Mouse (Mus musculus): Measurements from ENCODE around the gene Rab43. TPM values are rescaled to one million over a fixed set of nuclear protein-coding genes. Genes with fewer than 3 reads are reported as not detected.

Rab43 gene
- polyA plus RNA-seq, 1 experiment from 2014 or later, result 8.0 TPM

- Histone ChIP-seq H3K36me3 (ENCODE audit: control insufficient read depth, insufficient read depth) (no peaks in the 10 kb centered on the region), H3K9ac (replicated peaks; ENCODE audit: low read depth, low read length) (no peak overlapping the region), H3K4me2 (ENCODE audit: low read length) (no peak overlapping the region), H3K4me1 (replicated peaks; ENCODE audit: control insufficient read depth, insufficient read depth, low read length) (no peaks in the 10 kb centered on the region), H3K27me3 (replicated peaks; ENCODE audit: control insufficient read depth, insufficient read depth, low read length) (no peaks in the 10 kb centered on the region), H3K4me3 (replicated peaks; ENCODE audit: low read length) (no peak overlapping the region), H3K9me3 (ENCODE audit: control insufficient read depth, low read length) (no peaks in the 10 kb centered on the region), H3K27ac (ENCODE audit: low read length) (no peak overlapping the region)
- 88% methylated on average over 2 of the region's 2 CpGs for WGBS
- ATAC-seq, result no peak
These were observed 63.9 kb downstream of the Rab43 start for GRCm38 (mm10) chr6:87748078-87748477.

DNA sequence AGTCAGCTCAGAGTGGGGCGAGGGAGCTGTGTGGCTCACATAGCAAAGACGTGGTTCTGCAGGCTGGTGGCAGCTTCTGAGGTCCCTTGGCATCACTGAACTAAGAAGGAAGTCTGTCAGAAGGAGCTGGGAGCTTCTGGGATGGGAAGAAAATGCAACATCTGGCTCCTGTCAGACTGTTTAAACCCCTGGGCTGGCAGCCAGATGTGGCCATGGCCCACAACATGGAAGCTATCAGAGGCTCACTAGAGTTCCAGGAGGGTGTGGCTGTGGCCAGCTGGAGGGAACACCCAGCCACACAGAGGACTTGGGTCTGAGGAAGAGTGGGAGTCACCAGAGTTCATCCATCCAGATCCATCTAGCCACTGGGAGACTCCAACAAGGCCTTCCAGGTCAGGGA, 65.1 kb downstream of the Rab43 start:
- H3K4me3 ChIP-seq (replicated peaks; ENCODE audit: low read length), result no peak overlapping the region
- H3K4me2 ChIP-seq (ENCODE audit: low read length), result no peak overlapping the region
- no peaks in the 10 kb centered on the region for H3K36me3 ChIP-seq (ENCODE audit: control insufficient read depth, insufficient read depth)
- no peak overlapping the region for H3K9ac ChIP-seq (replicated peaks; ENCODE audit: low read depth, low read length)
- H3K4me1 ChIP-seq (replicated peaks; ENCODE audit: control insufficient read depth, insufficient read depth, low read length), result no peaks in the 10 kb centered on the region
- no peaks in the 10 kb centered on the region for H3K9me3 ChIP-seq (ENCODE audit: control insufficient read depth, low read length)
- whole genome bisulfite sequencing, result 69% methylated on average over 2 of the region's 2 CpGs
- H3K27ac ChIP-seq (ENCODE audit: low read length), result no peak overlapping the region
- H3K27me3 ChIP-seq (replicated peaks; ENCODE audit: control insufficient read depth, insufficient read depth, low read length), result no peaks in the 10 kb centered on the region
- no peak for ATAC-seq

- 81% methylated on average over 3 of the region's 3 CpGs for WGBS
- H3K27ac ChIP-seq (ENCODE audit: low read length), result no peak overlapping the region
These were observed 65.9 kb downstream of the Rab43 start for GRCm38 (mm10) chr6:87746059-87746458.

DNA sequence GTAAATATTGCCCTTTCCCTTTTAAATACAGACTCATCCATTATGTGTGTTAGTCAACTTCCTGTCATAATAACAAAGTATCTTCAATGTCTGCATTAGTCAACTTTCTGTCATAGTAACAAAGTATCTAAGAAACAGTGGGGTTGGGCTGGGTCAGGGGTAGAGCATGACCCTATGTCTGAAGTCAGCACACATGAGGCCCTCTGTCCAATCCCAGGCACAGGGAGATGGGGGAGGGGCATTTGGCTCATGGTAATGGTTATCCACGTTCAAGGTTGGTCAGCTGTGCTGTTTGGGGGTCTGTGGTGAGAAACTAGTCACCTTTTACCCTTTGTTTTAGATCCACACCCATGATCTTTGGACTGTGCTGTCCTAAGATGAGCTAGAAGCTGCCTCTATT, 66.7 kb downstream of the Rab43 start:
- Histone ChIP-seq H3K9me3 (ENCODE audit: control insufficient read depth, low read length) (no peaks in the 10 kb centered on the region), H3K9ac (replicated peaks; ENCODE audit: low read depth, low read length) (no peak overlapping the region), H3K36me3 (ENCODE audit: control insufficient read depth, insufficient read depth) (no peaks in the 10 kb centered on the region), H3K4me2 (ENCODE audit: low read length) (no peak overlapping the region), H3K27me3 (replicated peaks; ENCODE audit: control insufficient read depth, insufficient read depth, low read length) (no peaks in the 10 kb centered on the region), H3K4me3 (replicated peaks; ENCODE audit: low read length) (no peak overlapping the region), H3K27ac (ENCODE audit: low read length) (no peak overlapping the region), H3K4me1 (replicated peaks; ENCODE audit: control insufficient read depth, insufficient read depth, low read length) (no peaks in the 10 kb centered on the region)
- WGBS, result 45% methylated on average over 1 of the region's 1 CpGs
- ATAC-seq, result no peak

More at GRCm38 (mm10) chr6:87746059-87746458, 65.9 kb downstream of the Rab43 start:
- Histone ChIP-seq H3K36me3 (ENCODE audit: control insufficient read depth, insufficient read depth) (no peaks in the 10 kb centered on the region), H3K4me2 (ENCODE audit: low read length) (no peak overlapping the region), H3K4me3 (replicated peaks; ENCODE audit: low read length) (no peak overlapping the region), H3K27me3 (replicated peaks; ENCODE audit: control insufficient read depth, insufficient read depth, low read length) (no peaks in the 10 kb centered on the region), H3K9ac (replicated peaks; ENCODE audit: low read depth, low read length) (no peak overlapping the region), H3K4me1 (replicated peaks; ENCODE audit: control insufficient read depth, insufficient read depth, low read length) (no peaks in the 10 kb centered on the region), H3K9me3 (ENCODE audit: control insufficient read depth, low read length) (no peaks in the 10 kb centered on the region)
- no peak for ATAC-seq

- no peak overlapping the region for H3K27ac ChIP-seq (ENCODE audit: low read length)
- no peak for ATAC-seq
- no peaks in the 10 kb centered on the region for H3K4me1 ChIP-seq (replicated peaks; ENCODE audit: control insufficient read depth, insufficient read depth, low read length)
- no peaks in the 10 kb centered on the region for H3K27me3 ChIP-seq (replicated peaks; ENCODE audit: control insufficient read depth, insufficient read depth, low read length)
- H3K9me3 ChIP-seq (ENCODE audit: control insufficient read depth, low read length), result no peaks in the 10 kb centered on the region
- no peaks in the 10 kb centered on the region for H3K36me3 ChIP-seq (ENCODE audit: control insufficient read depth, insufficient read depth)
- WGBS, result 90% methylated on average over 3 of the region's 3 CpGs
- H3K4me3 ChIP-seq (replicated peaks; ENCODE audit: low read length), result no peak overlapping the region
- H3K9ac ChIP-seq (replicated peaks; ENCODE audit: low read depth, low read length), result no peak overlapping the region
- no peak overlapping the region for H3K4me2 ChIP-seq (ENCODE audit: low read length)
These were observed 67.3 kb downstream of the Rab43 start for GRCm38 (mm10) chr6:87744632-87745031.

- Histone ChIP-seq H3K27ac (ENCODE audit: low read length) (no peak overlapping the region), H3K4me2 (ENCODE audit: low read length) (no peak overlapping the region), H3K4me1 (replicated peaks; ENCODE audit: control insufficient read depth, insufficient read depth, low read length) (no peaks in the 10 kb centered on the region), H3K36me3 (ENCODE audit: control insufficient read depth, insufficient read depth) (no peaks in the 10 kb centered on the region), H3K27me3 (replicated peaks; ENCODE audit: control insufficient read depth, insufficient read depth, low read length) (no peaks in the 10 kb centered on the region), H3K4me3 (replicated peaks; ENCODE audit: low read length) (no peak overlapping the region), H3K9me3 (ENCODE audit: control insufficient read depth, low read length) (no peaks in the 10 kb centered on the region), H3K9ac (replicated peaks; ENCODE audit: low read depth, low read length) (no peak overlapping the region)
- ATAC-seq, result no peak
- WGBS, result 78% methylated on average over 5 of the region's 5 CpGs
These were observed 68.7 kb downstream of the Rab43 start for GRCm38 (mm10) chr6:87743281-87743680.

DNA sequence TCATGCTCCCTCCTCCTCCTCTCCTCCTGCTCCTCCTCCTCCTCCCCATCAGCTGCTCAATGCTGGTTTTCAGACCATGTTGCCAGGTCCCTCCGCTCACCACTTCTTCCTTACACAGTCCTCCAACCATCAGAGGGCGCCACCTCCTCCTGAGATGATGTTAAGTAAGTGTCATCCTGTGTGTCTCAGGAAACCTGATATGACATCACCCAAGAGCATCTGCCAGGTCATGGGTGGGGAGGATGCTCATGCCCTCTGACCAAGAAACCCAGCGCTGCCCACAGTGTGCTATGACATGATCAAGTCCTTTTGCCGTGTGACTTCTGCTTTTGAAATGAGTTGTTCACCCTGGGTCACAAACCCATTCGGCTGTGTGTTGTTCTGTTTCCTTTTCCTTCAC, 69.2 kb downstream of the Rab43 start:
- H3K27ac ChIP-seq (ENCODE audit: low read length), result no peak overlapping the region
- H3K9me3 ChIP-seq (ENCODE audit: control insufficient read depth, low read length), result no peaks in the 10 kb centered on the region
- no peaks in the 10 kb centered on the region for H3K4me1 ChIP-seq (replicated peaks; ENCODE audit: control insufficient read depth, insufficient read depth, low read length)
- H3K4me3 ChIP-seq (replicated peaks; ENCODE audit: low read length), result no peak overlapping the region
- H3K4me2 ChIP-seq (ENCODE audit: low read length), result no peak overlapping the region
- H3K27me3 ChIP-seq (replicated peaks; ENCODE audit: control insufficient read depth, insufficient read depth, low read length), result no peaks in the 10 kb centered on the region
- 83% methylated on average over 5 of the region's 5 CpGs for WGBS
- no peak for ATAC-seq
- H3K9ac ChIP-seq (replicated peaks; ENCODE audit: low read depth, low read length), result no peak overlapping the region
- H3K36me3 ChIP-seq (ENCODE audit: control insufficient read depth, insufficient read depth), result no peaks in the 10 kb centered on the region

DNA sequence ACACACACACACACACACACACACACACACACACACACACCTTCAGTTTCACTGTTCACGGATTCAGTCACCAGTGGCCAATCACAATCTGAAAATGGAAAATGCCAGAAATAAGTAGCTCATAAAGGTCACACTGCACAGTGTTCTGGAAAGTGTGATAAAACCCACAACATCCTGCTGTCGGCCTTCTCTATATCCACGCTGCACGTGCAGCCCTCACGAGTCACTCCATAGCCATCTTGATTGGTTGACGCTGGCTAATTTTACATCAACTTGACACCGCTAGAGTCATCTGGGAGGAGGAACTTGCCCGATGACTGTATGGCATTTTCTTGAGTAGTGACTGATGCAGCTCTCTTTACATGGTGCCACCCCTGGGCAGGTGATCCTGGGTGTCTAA, 70.0 kb downstream of the Rab43 start:
- H3K9ac ChIP-seq (replicated peaks; ENCODE audit: low read depth, low read length), result no peak overlapping the region
- H3K27ac ChIP-seq (ENCODE audit: low read length), result no peak overlapping the region
- no peak overlapping the region for H3K4me2 ChIP-seq (ENCODE audit: low read length)
- H3K36me3 ChIP-seq (ENCODE audit: control insufficient read depth, insufficient read depth), result no peaks in the 10 kb centered on the region
- 93% methylated on average over 8 of the region's 8 CpGs for WGBS
- H3K27me3 ChIP-seq (replicated peaks; ENCODE audit: control insufficient read depth, insufficient read depth, low read length), result no peaks in the 10 kb centered on the region
- H3K4me3 ChIP-seq (replicated peaks; ENCODE audit: low read length), result no peak overlapping the region
- H3K4me1 ChIP-seq (replicated peaks; ENCODE audit: control insufficient read depth, insufficient read depth, low read length), result no peaks in the 10 kb centered on the region
- ATAC-seq, result no peak
- no peaks in the 10 kb centered on the region for H3K9me3 ChIP-seq (ENCODE audit: control insufficient read depth, low read length)

GRCm38 (mm10) chr6:87740496-87740895, 71.5 kb downstream of the Rab43 start:
- Histone ChIP-seq H3K4me1 (replicated peaks; ENCODE audit: control insufficient read depth, insufficient read depth, low read length) (no peaks in the 10 kb centered on the region), H3K4me2 (ENCODE audit: low read length) (no peak overlapping the region), H3K9me3 (ENCODE audit: control insufficient read depth, low read length) (no peaks in the 10 kb centered on the region), H3K27ac (ENCODE audit: low read length) (no peak overlapping the region), H3K9ac (replicated peaks; ENCODE audit: low read depth, low read length) (no peak overlapping the region), H3K4me3 (replicated peaks; ENCODE audit: low read length) (no peak overlapping the region), H3K36me3 (ENCODE audit: control insufficient read depth, insufficient read depth) (no peaks in the 10 kb centered on the region), H3K27me3 (replicated peaks; ENCODE audit: control insufficient read depth, insufficient read depth, low read length) (no peaks in the 10 kb centered on the region)
- no peak for ATAC-seq

GRCm38 (mm10) chr6:87739898-87740297, 72.1 kb downstream of the Rab43 start:
- H3K27ac ChIP-seq (ENCODE audit: low read length), result no peak overlapping the region
- ATAC-seq, result no peak
- H3K9me3 ChIP-seq (ENCODE audit: control insufficient read depth, low read length), result no peaks in the 10 kb centered on the region
- H3K27me3 ChIP-seq (replicated peaks; ENCODE audit: control insufficient read depth, insufficient read depth, low read length), result no peaks in the 10 kb centered on the region; the same call in 1 of the 2 replicates
- no peak overlapping the region for H3K4me3 ChIP-seq (replicated peaks; ENCODE audit: low read length)
- H3K4me1 ChIP-seq (replicated peaks; ENCODE audit: control insufficient read depth, insufficient read depth, low read length), result no peaks in the 10 kb centered on the region
- no peak overlapping the region for H3K4me2 ChIP-seq (ENCODE audit: low read length)
- H3K36me3 ChIP-seq (ENCODE audit: control insufficient read depth, insufficient read depth), result no peaks in the 10 kb centered on the region
- H3K9ac ChIP-seq (replicated peaks; ENCODE audit: low read depth, low read length), result no peak overlapping the region
- 61% methylated on average over 6 of the region's 6 CpGs for WGBS
